Mouse (Mus musculus) CD4-positive, CD25-positive, alpha-beta regulatory T cell, adult 4 months (primary cell): ENCODE measurements around the gene Uts2. TPM values are rescaled to one million over a fixed set of nuclear protein-coding genes. Genes with fewer than 3 reads are reported as not detected.
"Not testable (repeated sequence)": the region's sequence is repeated elsewhere in the genome, so short reads cannot be mapped to it uniquely, and the experiment has no call there.

Source experiments
- ATAC-seq: one replicate; pipeline ENCODE4 v1.8.0; 2017
- polyA plus RNA-seq, 2 experiments: library from polyadenylated mRNA; unstranded; fragments of 100-300 nt; shearing (Covaris generic); gene quantifications; one replicate each; pipeline ENCODE4 v1.2.1; 2017

Uts2 gene
- polyA plus RNA-seq, 2 experiments from 2014 or later = not detected

GRCm38 (mm10) chr4:151017356-151017755 is 20.5 kb downstream of the Uts2 start:
- ATAC-seq = not testable (repeated sequence)

GRCm38 (mm10) chr4:151024152-151024551 is 27.3 kb downstream of the Uts2 start:
- no peak for ATAC-seq

GRCm38 (mm10) chr4:151027001-151027400 is 30.1 kb downstream of the Uts2 start:
- ATAC-seq = no peak

- ATAC-seq = no peak
These were observed 39.6 kb downstream of the Uts2 start for GRCm38 (mm10) chr4:151036521-151036920.

GRCm38 (mm10) chr4:151037800-151038199 is 40.9 kb downstream of the Uts2 start:
- ATAC-seq = no peak

- no peak for ATAC-seq
These were observed 44.6 kb downstream of the Uts2 start for GRCm38 (mm10) chr4:151041506-151041905.

GRCm38 (mm10) chr4:151043281-151043680 is 46.4 kb downstream of the Uts2 start:
- no peak for ATAC-seq

- peak; percentile 83 for ATAC-seq
These were observed 47.4 kb downstream of the Uts2 start, which contains the start of gene Per3 for GRCm38 (mm10) chr4:151044037-151044943. Per3 (minus strand) TSS chr4:151044665.

- peak; percentile 83 for ATAC-seq
These were observed 48.2 kb downstream of the Uts2 start for GRCm38 (mm10) chr4:151044944-151045570.

GRCm38 (mm10) chr4:151046524-151046923 is 49.6 kb downstream of the Uts2 start:
- no peak for ATAC-seq

- peak; percentile 68 for ATAC-seq
These were observed 54.3 kb downstream of the Uts2 start for GRCm38 (mm10) chr4:151051162-151051561.

Other genes starting within 250 kb of the Uts2 start
- gene Errfi1, start 143.2 kb upstream of the Uts2 start, polyA plus RNA-seq = 1 to 10 TPM; 1.4 to 2.7 TPM
- gene Park7, start 82.7 kb upstream of the Uts2 start, polyA plus RNA-seq = 100 to 1,000 TPM; 550 to 588 TPM
- gene Tnfrsf9, start 82.5 kb upstream of the Uts2 start, polyA plus RNA-seq = 100 to 1,000 TPM; 209 to 263 TPM
- gene Per3, start 47.6 kb downstream of the Uts2 start, polyA plus RNA-seq = 1 to 10 TPM; 4.7 to 5.2 TPM
- gene Vamp3, start 60.9 kb downstream of the Uts2 start, polyA plus RNA-seq = 10 to 100 TPM; 41.7 to 53.2 TPM
- not detected for gene Gm13090, start 92.5 kb downstream of the Uts2 start, polyA plus RNA-seq